Comparison of ENCODE assay signal across 20 mouse cellular contexts in the genomic region with DNA sequence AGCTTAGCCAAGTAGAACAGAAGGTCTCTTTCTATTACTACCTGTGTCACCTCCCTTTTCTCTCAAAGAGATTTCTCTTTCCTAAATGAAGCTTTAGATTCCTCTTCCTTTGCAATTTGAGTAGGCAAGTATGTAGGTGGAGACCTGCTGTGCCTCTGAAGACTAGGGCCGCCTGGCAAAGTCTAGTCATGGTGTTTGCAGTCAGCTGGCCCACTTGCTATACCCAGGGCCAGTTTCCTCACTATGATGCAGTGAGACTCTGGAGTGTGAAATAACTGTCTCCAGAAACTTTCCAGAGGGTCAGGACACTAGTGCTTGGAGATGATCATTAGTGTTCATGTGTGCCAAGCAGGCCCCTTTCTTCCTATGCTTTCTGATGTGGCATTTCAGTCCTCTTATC.
"Had no signal": no experiment of that assay in that cellular context is flagged by ENCODE, and none has a peak within 500 bp of the region (broad histone marks: within the 10 kb centered on the region; RNA-seq: fewer than 3 reads in every experiment).

No protein-coding gene starts in this region.

- H3K27ac ChIP-seq: intestine, embryonic 15.5 days; kidney, embryonic 15.5 days; limb, embryonic 12.5 days; limb, embryonic 15.5 days; liver, embryonic 14.5 days; macrophage; midbrain, embryonic 12.5 days; midbrain, embryonic 15.5 days; neural tube, embryonic 12.5 days; neural tube, embryonic 15.5 days; stomach, embryonic 15.5 days had no signal

- ATAC-seq: intestine, embryonic 15.5 days; liver, postnatal 0 days; lung, postnatal 0 days; midbrain, embryonic 15.5 days had no signal

- H3K4me3 ChIP-seq: intestine, embryonic 15.5 days; kidney, embryonic 15.5 days; limb, embryonic 12.5 days; limb, embryonic 15.5 days; midbrain, embryonic 12.5 days; midbrain, embryonic 15.5 days; neural tube, embryonic 12.5 days; neural tube, embryonic 15.5 days; stomach, embryonic 15.5 days had no signal

- DNase-seq: kidney, adult 11 months; kidney, adult 8-10 months; kidney, postnatal 10 days; kidney, postnatal 36 days; liver, postnatal 0 days; lung, embryonic 14.5 days; spleen, adult 18-20 months; thymus, postnatal 25 days had no signal
